Mouse (Mus musculus) kidney, adult 11 months (tissue): ENCODE data around the gene Il1f10.

ENCODE experiments used
- DNase-seq: peaks from one replicate; pipeline ENCODE4 v3.0.0; 2022

The Il1f10 gene

DNA sequence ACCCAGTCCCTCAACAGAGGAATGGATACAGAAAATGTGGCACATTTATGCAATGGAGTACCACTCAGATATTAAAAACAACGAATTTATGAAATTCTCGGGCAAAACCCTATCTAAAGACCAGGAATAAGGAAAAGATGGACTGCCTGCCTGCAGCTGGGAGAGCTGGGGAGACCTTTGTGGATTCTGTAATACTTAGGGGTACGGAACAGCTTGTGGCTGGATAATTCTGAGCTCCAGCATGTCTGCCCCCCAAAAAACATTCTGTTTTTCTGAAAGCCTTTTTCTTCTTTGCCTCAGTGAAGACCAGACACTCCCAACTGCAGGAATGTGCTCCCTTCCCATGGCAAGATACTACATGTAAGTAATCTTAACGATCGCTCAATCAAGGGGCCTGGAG is at the start of gene Il1f10:
Il1f10 (plus strand) TSS at position 301 of the 400 bp plus-strand sequence.
- no peak for DNase-seq

DNA sequence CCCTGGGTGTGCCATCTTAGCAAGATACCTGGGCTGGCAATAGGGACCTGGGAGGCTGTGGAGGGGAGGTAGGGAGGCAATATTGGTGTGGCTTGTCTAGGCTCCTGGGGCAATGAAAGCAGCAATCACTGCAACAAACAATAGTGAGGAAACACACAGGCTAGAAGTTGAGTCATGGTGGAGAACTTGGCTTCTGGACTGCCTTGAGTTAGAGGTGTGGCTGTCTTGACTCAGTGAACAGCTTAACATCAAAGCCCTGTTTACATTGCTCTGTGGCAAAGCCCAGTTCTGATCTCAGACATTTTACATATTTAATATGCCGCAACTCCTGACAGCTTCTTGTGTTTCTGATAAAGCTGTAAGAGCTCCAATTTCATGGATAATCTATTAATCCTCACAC is 23.5 kb upstream of the Il1f10 start:
- DNase-seq, result no peak

GRCm38 (mm10) chr2:24273619-24274018 is 17.4 kb upstream of the Il1f10 start:
- no peak for DNase-seq

DNA sequence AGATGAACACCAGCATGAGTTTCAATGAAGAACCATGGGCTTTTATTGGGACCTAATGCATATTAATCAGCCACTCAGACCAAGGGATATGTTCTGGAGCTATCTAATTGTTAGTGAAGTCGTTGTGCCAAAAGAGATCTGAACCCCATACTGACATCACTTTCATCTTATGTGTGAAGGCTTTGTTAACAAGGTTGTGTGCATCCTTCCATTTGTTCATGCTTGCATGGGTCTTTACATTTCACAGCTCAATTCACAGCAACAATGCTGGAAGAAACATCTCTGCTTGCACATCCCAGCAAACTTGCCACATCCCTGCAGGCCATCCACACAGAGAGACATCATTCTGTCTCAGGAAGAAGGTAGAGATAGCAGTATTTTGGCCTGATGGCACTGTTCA is 15.8 kb upstream of the Il1f10 start:
- no peak for DNase-seq

DNA sequence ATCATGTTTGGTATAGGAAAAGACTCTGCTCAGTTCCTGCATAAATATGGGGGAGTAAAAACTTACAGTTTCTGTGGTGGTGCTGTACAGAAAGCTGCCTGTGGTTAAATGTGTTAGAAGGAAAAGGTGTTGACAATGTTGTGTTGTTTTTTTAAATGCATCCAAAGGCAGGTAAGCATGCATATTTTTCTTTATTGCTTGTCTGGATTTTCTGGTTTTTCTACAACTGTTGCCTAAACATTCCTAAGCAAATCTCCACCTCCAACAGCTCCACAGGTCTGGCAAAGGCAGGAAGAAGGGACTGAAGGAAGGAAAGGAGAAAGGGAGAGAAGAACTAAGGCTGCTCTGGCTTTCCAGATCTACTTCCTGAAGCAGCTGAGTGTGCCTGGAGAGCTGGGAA is 14.3 kb upstream of the Il1f10 start, which contains the start of gene Il1f5:
Il1f5 (plus strand) TSS at position 301 of the 400 bp plus-strand sequence.
- no peak for DNase-seq

DNA sequence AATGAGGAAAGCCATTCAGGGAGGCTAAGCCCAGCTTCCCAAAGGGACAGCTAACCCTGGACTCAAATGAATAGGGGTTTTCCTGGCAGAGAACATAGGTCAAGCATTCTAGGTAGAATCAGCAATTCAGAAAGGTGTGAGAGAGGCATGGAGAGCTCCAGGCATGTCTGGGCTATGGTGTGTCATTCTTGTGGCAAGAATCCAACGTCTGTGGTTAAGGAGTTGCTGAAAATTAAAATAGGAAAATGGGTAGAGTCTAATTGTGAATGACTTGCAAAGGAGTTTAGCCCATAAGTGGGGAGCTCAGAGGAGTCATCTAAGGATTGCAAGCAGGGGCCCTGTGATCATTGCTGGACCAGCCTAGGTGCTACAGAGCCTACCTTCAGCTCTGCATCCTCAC is 3.6 kb downstream of the Il1f10 start:
- DNase-seq, result no peak

- no peak for DNase-seq
These were observed 5.8 kb downstream of the Il1f10 start for GRCm38 (mm10) chr2:24296837-24297236.

DNA sequence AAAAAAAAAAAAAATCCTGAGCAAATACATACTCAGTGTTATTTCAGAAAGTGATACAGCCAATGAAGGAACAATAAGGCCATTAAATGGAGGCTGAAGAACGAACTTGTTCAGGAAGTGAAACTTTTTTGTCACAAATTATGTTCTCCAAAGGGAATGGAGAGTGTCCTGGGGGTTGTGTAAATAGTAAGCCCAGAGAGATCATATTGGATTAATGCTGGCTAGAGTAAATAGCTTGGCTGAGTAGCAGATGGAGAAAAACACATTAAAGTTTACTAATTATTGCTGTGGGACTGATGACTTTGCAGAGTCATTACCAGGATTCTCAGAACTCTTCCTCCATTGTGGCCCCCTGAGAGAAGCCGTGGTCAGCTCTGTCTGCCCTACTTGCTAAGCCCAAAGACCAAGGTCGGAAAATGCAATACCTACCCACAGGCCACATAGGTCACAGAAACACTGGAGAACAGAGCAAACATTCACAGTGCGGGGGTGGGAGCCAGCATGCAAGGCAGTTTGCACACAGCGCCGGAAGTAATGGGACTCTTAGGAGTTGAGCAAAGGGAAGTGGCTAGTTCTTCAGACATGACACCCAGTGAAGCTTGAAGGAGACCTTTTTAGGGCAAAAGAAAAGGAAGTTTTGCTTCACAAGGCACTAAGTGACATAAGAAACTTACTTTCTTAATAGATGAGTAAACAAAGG is 20.5 kb downstream of the Il1f10 start:
- DNase-seq, result no peak

DNA sequence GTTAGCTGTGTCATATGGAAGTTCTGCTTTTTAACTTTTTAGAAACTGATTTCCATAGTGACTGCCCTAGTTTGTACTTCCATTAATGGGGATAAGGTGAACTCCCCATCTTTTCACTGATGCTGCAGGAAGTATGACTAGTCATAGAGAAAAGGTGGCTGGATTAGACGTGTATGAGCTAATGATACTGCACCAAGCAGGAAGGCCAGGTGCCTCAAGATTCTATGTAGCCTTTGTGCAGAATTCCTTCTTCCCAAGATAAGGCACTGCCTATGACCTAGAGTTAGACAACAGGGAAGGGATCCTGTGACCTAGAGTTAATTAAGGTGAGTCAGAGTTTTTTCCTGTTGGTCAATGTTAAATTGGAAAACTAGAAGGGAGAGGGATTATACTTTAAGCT is 25.9 kb downstream of the Il1f10 start:
- DNase-seq, result no peak

DNA sequence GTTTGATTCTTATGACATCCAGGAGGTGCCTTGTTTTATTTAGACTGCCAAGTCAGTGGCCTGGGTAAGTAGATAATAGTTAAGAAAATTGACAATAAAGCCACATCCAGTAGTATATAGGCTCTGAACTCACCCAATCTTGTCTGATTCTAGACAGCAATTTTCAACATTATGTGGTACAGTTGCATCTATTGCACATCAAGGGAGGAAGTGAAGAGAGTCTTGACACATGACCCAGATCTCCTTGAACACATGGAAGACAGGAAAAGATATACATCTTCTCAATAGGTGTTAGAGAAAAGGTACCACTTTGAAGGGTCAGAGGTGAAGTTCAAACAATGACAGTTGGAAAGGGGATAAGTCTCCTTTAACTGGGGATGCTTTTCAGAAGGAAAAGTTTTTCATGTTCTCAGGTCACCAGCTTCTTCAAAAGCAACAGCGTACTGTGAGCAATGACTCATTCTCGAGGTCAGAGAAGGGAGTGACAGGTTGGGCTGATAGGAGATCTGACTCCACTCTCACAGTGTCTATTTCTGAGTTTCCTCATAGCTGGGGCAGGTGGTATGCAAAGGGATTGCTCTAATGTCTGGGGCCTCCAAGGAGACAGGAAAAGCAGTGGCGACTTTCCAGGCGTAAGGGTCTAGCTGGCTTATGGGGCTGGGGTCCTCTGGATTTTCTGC is 27.1 kb downstream of the Il1f10 start:
- no peak for DNase-seq

- peak; percentile 13 for DNase-seq
These were observed 44.3 kb downstream of the Il1f10 start for GRCm38 (mm10) chr2:24335333-24335732.

- DNase-seq, result no peak
These were observed 45.5 kb downstream of the Il1f10 start, which contains the start of gene Il1rn for GRCm38 (mm10) chr2:24336545-24336944. Il1rn (plus strand) TSS chr2:24336853.

DNA sequence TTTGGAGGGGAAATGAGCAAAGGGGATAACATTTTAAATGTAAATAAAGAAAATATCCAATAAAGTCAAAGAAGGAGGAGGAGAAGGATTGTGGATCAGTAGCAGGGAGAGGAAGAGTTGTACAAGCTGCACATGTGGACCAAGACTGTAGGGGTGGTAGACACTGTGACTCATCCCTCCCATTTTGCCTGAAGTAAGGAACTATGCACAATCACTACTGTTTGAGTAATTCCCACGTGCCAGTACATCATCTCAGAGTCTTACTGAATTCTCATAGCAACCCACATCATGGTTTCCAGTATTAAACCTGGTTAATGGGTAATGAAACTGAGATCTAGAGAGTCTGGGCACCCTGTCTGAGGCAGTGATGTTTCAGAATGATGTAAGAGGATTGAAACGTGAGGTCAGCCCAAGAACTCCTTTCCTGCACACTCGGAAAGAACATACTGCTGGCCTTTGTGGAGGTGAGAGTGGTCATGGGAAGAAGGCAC is 50.4 kb downstream of the Il1f10 start:
- DNase-seq, result no peak
